Mouse (Mus musculus): Measurements from ENCODE around the gene Pacs1. TPM values are rescaled to one million over a fixed set of nuclear protein-coding genes. Genes with fewer than 3 reads are reported as not detected.
A peak's percentile ranks its signal among the peaks of the same experiment; 100 is the strongest.

Pacs1 gene
- 47.0 and 47.8 TPM in 2 replicates for polyA plus RNA-seq (2012; rRNA removed)

- H3K27ac ChIP-seq (ENCODE audit: insufficient read depth, low read length): peak within 1 kb of the TSS; percentile 96
- TF ChIP-seq CTCF (IDR thresholded peaks at IDR 0.05; ENCODE audit: extremely low read depth, insufficient read depth, low read length) (no peak), POLR2A (IDR thresholded peaks at IDR 0.05; ENCODE audit: extremely low read depth, insufficient read depth, low read length) (peak; percentile 61; the same call in 1 of the 2 replicates)
- peaks cover 10% of the 10 kb centered on the region; the same call in 1 of the 2 replicates for H3K4me1 ChIP-seq (ENCODE audit: control insufficient read depth, insufficient read depth, low read length)
- peak within 1 kb of the TSS; percentile 99 for H3K4me3 ChIP-seq (ENCODE audit: insufficient read depth, low read length)
Observed at GRCm38 (mm10) chr19:5272801-5273733, at the start of gene Pacs1. Gene Pacs1 (minus strand): TSS chr19:5273119.

GRCm38 (mm10) chr19:5313189-5313588 is 40.3 kb upstream of the Pacs1 start:
- H3K27ac ChIP-seq (ENCODE audit: insufficient read depth, low read length): no peak overlapping the region
- TF ChIP-seq POLR2A (IDR thresholded peaks at IDR 0.05; ENCODE audit: extremely low read depth, insufficient read depth, low read length) (no peak), CTCF (IDR thresholded peaks at IDR 0.05; ENCODE audit: extremely low read depth, insufficient read depth, low read length) (no peak)
- no peaks in the 10 kb centered on the region for H3K4me1 ChIP-seq (ENCODE audit: control insufficient read depth, insufficient read depth, low read length)
- no peak overlapping the region for H3K4me3 ChIP-seq (ENCODE audit: insufficient read depth, low read length)

- H3K4me1 ChIP-seq (ENCODE audit: control insufficient read depth, insufficient read depth, low read length): no peaks in the 10 kb centered on the region
- no peak overlapping the region for H3K4me3 ChIP-seq (ENCODE audit: insufficient read depth, low read length)
- TF ChIP-seq POLR2A (IDR thresholded peaks at IDR 0.05; ENCODE audit: extremely low read depth, insufficient read depth, low read length) (no peak), CTCF (IDR thresholded peaks at IDR 0.05; ENCODE audit: extremely low read depth, insufficient read depth, low read length) (no peak)
Observed at GRCm38 (mm10) chr19:5309025-5309424, 36.1 kb upstream of the Pacs1 start.

GRCm38 (mm10) chr19:5306968-5307734 is 34.2 kb upstream of the Pacs1 start:
- TF ChIP-seq CTCF (IDR thresholded peaks at IDR 0.05; ENCODE audit: extremely low read depth, insufficient read depth, low read length) (no peak), POLR2A (IDR thresholded peaks at IDR 0.05; ENCODE audit: extremely low read depth, insufficient read depth, low read length) (no peak)
- Histone ChIP-seq H3K27ac (ENCODE audit: insufficient read depth, low read length) (no peak overlapping the region), H3K4me1 (ENCODE audit: control insufficient read depth, insufficient read depth, low read length) (no peaks in the 10 kb centered on the region), H3K4me3 (ENCODE audit: insufficient read depth, low read length) (no peak overlapping the region)

More at GRCm38 (mm10) chr19:5309025-5309424, 36.1 kb upstream of the Pacs1 start:
- H3K27ac ChIP-seq (ENCODE audit: insufficient read depth, low read length): no peak overlapping the region

GRCm38 (mm10) chr19:5306279-5306678 is 33.4 kb upstream of the Pacs1 start:
- Histone ChIP-seq H3K27ac (ENCODE audit: insufficient read depth, low read length) (no peak overlapping the region), H3K4me1 (ENCODE audit: control insufficient read depth, insufficient read depth, low read length) (no peaks in the 10 kb centered on the region), H3K4me3 (ENCODE audit: insufficient read depth, low read length) (no peak overlapping the region)
- TF ChIP-seq POLR2A (IDR thresholded peaks at IDR 0.05; ENCODE audit: extremely low read depth, insufficient read depth, low read length) (no peak), CTCF (IDR thresholded peaks at IDR 0.05; ENCODE audit: extremely low read depth, insufficient read depth, low read length) (peak; percentile 23; the same call in 1 of the 2 replicates)

- no peak overlapping the region for H3K4me3 ChIP-seq (ENCODE audit: insufficient read depth, low read length)
- no peak overlapping the region for H3K27ac ChIP-seq (ENCODE audit: insufficient read depth, low read length)
- peaks cover 8% of the 10 kb centered on the region; the same call in 1 of the 2 replicates for H3K4me1 ChIP-seq (ENCODE audit: control insufficient read depth, insufficient read depth, low read length)
- TF ChIP-seq CTCF (IDR thresholded peaks at IDR 0.05; ENCODE audit: extremely low read depth, insufficient read depth, low read length): peak; percentile 51
- TF ChIP-seq POLR2A (IDR thresholded peaks at IDR 0.05; ENCODE audit: extremely low read depth, insufficient read depth, low read length): no peak
Observed at GRCm38 (mm10) chr19:5302455-5302854, 29.5 kb upstream of the Pacs1 start.

GRCm38 (mm10) chr19:5300588-5300987 is 27.7 kb upstream of the Pacs1 start:
- H3K4me3 ChIP-seq (ENCODE audit: insufficient read depth, low read length): no peak overlapping the region
- H3K4me1 ChIP-seq (ENCODE audit: control insufficient read depth, insufficient read depth, low read length): peaks cover 9% of the 10 kb centered on the region; the same call in 1 of the 2 replicates
- H3K27ac ChIP-seq (ENCODE audit: insufficient read depth, low read length): no peak overlapping the region
- TF ChIP-seq CTCF (IDR thresholded peaks at IDR 0.05; ENCODE audit: extremely low read depth, insufficient read depth, low read length): no peak
- no peak for TF ChIP-seq POLR2A (IDR thresholded peaks at IDR 0.05; ENCODE audit: extremely low read depth, insufficient read depth, low read length)

- peak within 1 kb of the TSS; percentile 93 for H3K4me3 ChIP-seq (ENCODE audit: insufficient read depth, low read length)
- peaks cover 9% of the 10 kb centered on the region; the same call in 1 of the 2 replicates for H3K4me1 ChIP-seq (ENCODE audit: control insufficient read depth, insufficient read depth, low read length)
- H3K27ac ChIP-seq (ENCODE audit: insufficient read depth, low read length): peak within 1 kb of the TSS; percentile 94
- TF ChIP-seq CTCF (IDR thresholded peaks at IDR 0.05; ENCODE audit: extremely low read depth, insufficient read depth, low read length) (no peak), POLR2A (IDR thresholded peaks at IDR 0.05; ENCODE audit: extremely low read depth, insufficient read depth, low read length) (peak; percentile 64; the same call in 1 of the 2 replicates)
Observed at GRCm38 (mm10) chr19:5297903-5298800, 25.2 kb upstream of the Pacs1 start, which contains the start of gene Gal3st3. Gene Gal3st3 (plus strand): TSS chr19:5298331.

All from cortical plate, adult 2 months (tissue).